Mouse (Mus musculus) midbrain, embryonic 11.5 days (tissue): ENCODE results near the gene Htr3b. TPM values are rescaled to one million over a fixed set of nuclear protein-coding genes. Genes with fewer than 3 reads are reported as not detected.
"Not testable (repeated sequence)": the region's sequence is repeated elsewhere in the genome, so short reads cannot be mapped to it uniquely, and the experiment has no call there.

Experiments used
- ATAC-seq: fragments of 200-750 bp; cut with Nextera tagmentation; 2 replicates; pipeline ENCODE4 v1.8.0; 2017; ENCODE audit warnings: moderate TSS enrichment, moderate library complexity; ENCODE audit not compliant: low FRiP score
- DNase-seq: peaks from one replicate; pipeline ENCODE4 v3.0.0; 2015; ENCODE audit warnings: low spot score; ENCODE audit errors: missing footprints
- H3K27ac ChIP-seq: fragments of 300-500 bp; sonication (generic); 2 replicates; pipeline ENCODE4 v1.5.1; 2014; ENCODE audit warnings: low read depth, low read length
- H3K27me3 ChIP-seq: fragments of 300-500 bp; sonication (generic); 2 replicates; pipeline ENCODE4 v1.6.1; 2014; ENCODE audit warnings: mild to moderate bottlenecking, low read length, moderate library complexity, mixed read lengths; ENCODE audit not compliant: control insufficient read depth, insufficient read depth
- H3K36me3 ChIP-seq: fragments of 300-500 bp; sonication (generic); 2 replicates; pipeline ENCODE4 v1.6.1; 2014; ENCODE audit warnings: mild to moderate bottlenecking, low read length, moderate library complexity, mixed read lengths; ENCODE audit not compliant: control insufficient read depth, insufficient read depth
- H3K4me1 ChIP-seq: fragments of 300-500 bp; sonication (generic); 2 replicates; pipeline ENCODE4 v1.6.1; 2014; ENCODE audit warnings: low read length; ENCODE audit not compliant: control insufficient read depth, insufficient read depth
- H3K4me2 ChIP-seq: fragments of 300-500 bp; sonication (generic); 2 replicates; pipeline ENCODE4 v1.6.1; 2014; ENCODE audit warnings: mild to moderate bottlenecking, moderate library complexity
- H3K4me3 ChIP-seq: fragments of 300-500 bp; sonication (generic); 2 replicates; pipeline ENCODE4 v1.5.1; 2014; ENCODE audit warnings: low read depth, low read length
- H3K9ac ChIP-seq: fragments of 300-500 bp; sonication (generic); 2 replicates; pipeline ENCODE4 v1.6.1; 2014; ENCODE audit warnings: low read length
- H3K9me3 ChIP-seq: fragments of 300-500 bp; sonication (generic); 2 replicates; pipeline ENCODE4 v1.6.1; 2016; ENCODE audit warnings: low read length; ENCODE audit not compliant: control insufficient read depth
- WGBS: fragments of 180-500 bp; shearing (Covaris S2); extraction: QIAGEN DNeasy Blood & Tissue Kit; methylation state at CpG from one replicate; pipeline ENCODE4 v1.1.7; 2014; 5-methylcytosine and 5-hydroxymethylcytosine counted together
- polyA plus RNA-seq: library from polyadenylated mRNA; unstranded; fragments of >200 nt; fragmentation: Nextera tagmentation; extraction: Ambion mirVana; gene quantifications from 2 replicates; pipeline ENCODE4 v1.2.1, GENCODE M21; 2014

Gene Htr3b
- polyA plus RNA-seq, 1 experiment from 2014 or later = not detected

DNA sequence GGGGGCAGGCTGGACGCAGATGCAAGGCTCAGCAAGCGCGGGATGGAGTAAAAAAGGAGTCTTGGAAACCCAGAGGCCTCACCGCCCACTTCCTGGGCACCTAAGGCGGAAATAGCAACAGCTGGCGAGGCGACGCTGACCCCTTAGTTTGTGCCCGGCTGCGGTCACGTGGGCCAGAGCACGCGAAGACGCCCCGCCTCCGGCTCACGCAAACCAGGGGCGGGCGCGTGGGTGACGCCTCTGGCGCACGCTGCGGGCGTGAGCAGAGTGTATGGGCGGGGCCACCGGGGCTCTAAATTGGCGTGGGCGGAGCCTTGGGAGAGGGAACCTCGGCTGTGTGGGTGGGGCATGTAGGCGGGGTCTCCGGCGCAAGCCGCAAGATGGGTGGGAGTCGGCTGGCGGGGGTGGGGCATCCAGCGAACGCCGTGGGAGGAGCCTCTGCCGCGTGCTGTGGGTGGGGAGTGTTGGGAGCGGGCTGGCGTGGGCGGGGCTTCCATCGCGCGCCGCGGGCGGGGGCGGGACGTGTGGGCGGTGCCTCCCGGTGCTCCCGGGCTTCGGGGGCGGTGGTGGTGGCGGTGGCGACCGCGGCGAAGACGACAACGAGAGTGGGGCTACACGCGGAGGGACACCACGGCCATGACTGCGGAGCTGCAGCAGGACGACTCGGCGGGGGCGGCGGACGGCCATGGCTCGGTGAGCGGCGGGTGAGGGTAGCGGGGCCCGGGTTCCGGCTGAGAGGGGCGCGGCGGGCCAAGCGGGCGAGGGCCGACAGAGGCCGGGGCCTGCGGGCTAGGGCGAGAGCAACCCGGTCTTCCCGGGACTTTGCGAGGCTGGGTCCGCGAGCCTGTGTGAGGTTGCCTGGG is 20.3 kb upstream of the Htr3b start, which contains the start of gene Usp28:
Gene Usp28 (plus strand): TSS at position 531 of the 863 bp plus-strand sequence.
- DNase-seq (peak; percentile 100), ATAC-seq (peak; percentile 92)
- Histone ChIP-seq H3K9me3 (no peaks in the 10 kb centered on the region), H3K36me3 (no peaks in the 10 kb centered on the region), H3K4me2 (peak within 1 kb of the TSS; percentile 56), H3K27ac (peak within 1 kb of the TSS; percentile 69), H3K4me3 (peak within 1 kb of the TSS; percentile 60), H3K9ac (peak within 1 kb of the TSS; percentile 74), H3K4me1 (peaks cover 10% of the 10 kb centered on the region), H3K27me3 (no peaks in the 10 kb centered on the region)
- whole genome bisulfite sequencing = under 1% methylated on average over 82 of the region's 94 CpGs

- Histone ChIP-seq H3K27ac (peak overlapping the region; percentile 69), H3K27me3 (no peaks in the 10 kb centered on the region), H3K4me3 (peak overlapping the region; percentile 60), H3K4me1 (peaks cover 10% of the 10 kb centered on the region), H3K36me3 (no peaks in the 10 kb centered on the region), H3K9ac (peak overlapping the region; percentile 56), H3K4me2 (peak overlapping the region; percentile 56), H3K9me3 (no peaks in the 10 kb centered on the region)
- WGBS = 34% methylated on average over 8 of the region's 8 CpGs
- ATAC-seq = peak; percentile 6
- DNase-seq = no peak
These were observed 19.6 kb upstream of the Htr3b start for GRCm38 (mm10) chr9:48984320-48984844.

DNA sequence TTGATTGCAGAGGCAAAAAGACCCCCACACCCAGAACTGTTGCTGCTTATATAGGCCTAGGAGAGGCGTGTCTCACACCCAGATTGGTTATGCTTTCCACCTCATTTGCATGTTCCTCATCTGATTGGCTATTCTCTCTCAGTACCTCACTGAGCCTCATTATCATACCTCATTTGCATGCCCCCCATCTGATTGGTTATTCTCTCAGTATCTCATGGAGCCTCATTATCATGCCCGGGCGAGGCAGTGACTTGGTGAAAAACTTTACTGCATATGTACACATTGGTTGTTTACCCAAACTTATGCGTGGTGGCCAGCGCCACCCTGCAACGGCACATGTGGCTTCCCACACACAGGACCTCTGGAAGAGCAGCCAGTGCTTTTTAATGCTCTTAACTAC is 19.0 kb upstream of the Htr3b start:
- H3K36me3 ChIP-seq, H3K9ac ChIP-seq, H3K4me1 ChIP-seq, DNase-seq, H3K27ac ChIP-seq, ATAC-seq, H3K4me3 ChIP-seq, H3K9me3 ChIP-seq, H3K27me3 ChIP-seq, H3K4me2 ChIP-seq: not testable (repeated sequence)
- WGBS = 94% methylated on average over 6 of the region's 6 CpGs

DNA sequence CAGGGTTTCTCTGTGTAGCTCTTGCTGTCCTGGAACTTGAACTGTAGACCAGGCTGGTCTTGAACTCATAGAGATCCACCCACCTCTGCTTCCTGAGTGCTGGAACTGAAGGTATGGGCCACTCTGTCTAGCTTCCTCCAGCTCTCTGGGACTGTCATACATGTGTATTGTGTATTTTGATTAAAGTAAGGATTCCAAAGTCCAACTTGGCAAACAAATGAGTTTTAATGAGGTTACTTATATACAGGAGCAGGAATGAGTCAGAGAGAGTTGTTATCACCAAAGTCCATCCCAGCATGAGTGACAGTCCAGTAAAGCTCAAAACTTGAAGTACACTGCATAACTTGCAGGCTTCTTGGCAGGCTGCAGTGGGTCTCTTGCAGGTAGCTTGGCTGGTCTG is 17.0 kb upstream of the Htr3b start:
- Histone ChIP-seq H3K4me3 (no peak overlapping the region), H3K4me2 (no peak overlapping the region), H3K4me1 (peaks cover 3% of the 10 kb centered on the region), H3K9ac (no peak overlapping the region), H3K27me3 (no peaks in the 10 kb centered on the region), H3K36me3 (no peaks in the 10 kb centered on the region), H3K27ac (no peak overlapping the region), H3K9me3 (no peaks in the 10 kb centered on the region)
- DNase-seq = no peak
- no peak for ATAC-seq

GRCm38 (mm10) chr9:48980781-48981180 is 16.0 kb upstream of the Htr3b start:
- Histone ChIP-seq H3K27ac (no peak overlapping the region), H3K36me3 (no peaks in the 10 kb centered on the region), H3K9ac (no peak overlapping the region), H3K4me3 (no peak overlapping the region), H3K4me1 (no peaks in the 10 kb centered on the region), H3K9me3 (no peaks in the 10 kb centered on the region), H3K4me2 (no peak overlapping the region), H3K27me3 (no peaks in the 10 kb centered on the region)
- 82% methylated on average over 3 of the region's 3 CpGs for WGBS
- ATAC-seq = no peak
- DNase-seq = no peak

DNA sequence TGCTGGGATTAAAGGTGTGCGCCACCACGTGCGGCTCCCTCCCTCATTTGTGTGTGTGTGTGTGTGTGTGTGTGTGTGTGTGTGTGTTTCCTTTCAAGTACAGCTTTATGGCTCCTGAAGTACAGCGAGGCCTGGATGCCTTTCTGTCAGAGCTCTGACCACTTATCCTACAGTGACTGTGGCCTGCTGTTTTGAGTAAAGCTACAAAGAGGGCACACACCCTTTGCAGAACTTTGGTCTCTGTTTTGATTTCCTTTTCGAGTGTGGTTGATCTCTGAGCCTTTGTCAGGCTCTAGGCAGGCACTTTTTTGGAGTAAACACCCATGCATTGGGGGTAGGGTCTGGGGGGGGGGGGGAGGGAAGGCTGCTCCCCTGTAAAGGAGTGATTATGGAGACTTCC is 15.6 kb upstream of the Htr3b start:
- Histone ChIP-seq H3K4me2 (no peak overlapping the region), H3K4me3 (no peak overlapping the region), H3K9ac (no peak overlapping the region), H3K36me3 (no peaks in the 10 kb centered on the region), H3K4me1 (no peaks in the 10 kb centered on the region), H3K9me3 (no peaks in the 10 kb centered on the region), H3K27ac (no peak overlapping the region), H3K27me3 (no peaks in the 10 kb centered on the region)
- no peak for DNase-seq
- 84% methylated on average over 5 of the region's 5 CpGs for WGBS
- ATAC-seq = no peak

- Histone ChIP-seq H3K27ac (no peak overlapping the region), H3K4me3 (no peak overlapping the region), H3K4me1 (no peaks in the 10 kb centered on the region), H3K9ac (no peak overlapping the region), H3K4me2 (no peak overlapping the region), H3K27me3 (no peaks in the 10 kb centered on the region), H3K9me3 (no peaks in the 10 kb centered on the region), H3K36me3 (no peaks in the 10 kb centered on the region)
- ATAC-seq (no peak), DNase-seq (peak; percentile 39)
- WGBS = 86% methylated on average over 6 of the region's 6 CpGs
These were observed 12.0 kb upstream of the Htr3b start for GRCm38 (mm10) chr9:48976661-48977355.

GRCm38 (mm10) chr9:48972494-48972893 is 7.7 kb upstream of the Htr3b start:
- Histone ChIP-seq H3K36me3 (no peaks in the 10 kb centered on the region), H3K27me3 (no peaks in the 10 kb centered on the region), H3K4me3 (no peak overlapping the region), H3K27ac (no peak overlapping the region), H3K4me2 (no peak overlapping the region), H3K4me1 (no peaks in the 10 kb centered on the region), H3K9ac (no peak overlapping the region), H3K9me3 (no peaks in the 10 kb centered on the region)
- ATAC-seq (no peak), DNase-seq (peak; percentile 91)
- 31% methylated on average over 3 of the region's 3 CpGs for WGBS

DNA sequence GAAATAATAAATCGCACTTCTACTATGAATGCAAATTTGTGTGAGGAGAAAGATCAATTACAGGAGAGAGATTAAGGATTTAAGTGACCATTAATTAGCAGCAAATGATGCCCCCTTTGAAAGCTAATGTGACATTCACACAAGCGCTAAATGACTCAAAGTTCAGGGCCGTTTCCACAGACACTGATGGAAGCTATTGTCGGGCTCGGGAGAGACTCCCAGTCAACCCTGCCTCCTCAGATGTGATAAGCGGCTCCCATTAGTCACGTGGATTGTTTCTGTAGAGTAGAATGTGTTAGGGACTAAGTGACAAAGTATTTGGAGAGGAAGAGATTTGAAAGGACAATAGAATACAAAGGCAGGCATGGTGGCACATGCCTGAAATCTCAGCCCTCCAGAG is 2.7 kb downstream of the Htr3b start:
- DNase-seq (no peak), ATAC-seq (no peak)
- no peaks in the 10 kb centered on the region for H3K36me3 ChIP-seq
- H3K4me3 ChIP-seq = no peak overlapping the region
- H3K4me2 ChIP-seq = no peak overlapping the region
- H3K4me1 ChIP-seq = no peaks in the 10 kb centered on the region
- WGBS = 52% methylated on average over 7 of the region's 7 CpGs
- H3K9ac ChIP-seq = no peak overlapping the region
- no peaks in the 10 kb centered on the region for H3K9me3 ChIP-seq
- no peak overlapping the region for H3K27ac ChIP-seq
- H3K27me3 ChIP-seq = no peaks in the 10 kb centered on the region
